Mouse (Mus musculus) c-Kit-positive CD71-positive TER-119-negative erythroid progenitor cells, embryonic 14.5 days (primary cell): ENCODE data around the gene Pik3r4.
"Not testable (repeated sequence)": the region's sequence is repeated elsewhere in the genome, so short reads cannot be mapped to it uniquely, and the experiment has no call there.

Experiments used
- DNase-seq: peaks from one replicate; pipeline ENCODE4 v3.0.0-alpha.2; 2013; ENCODE audit warnings: low read depth

Gene Pik3r4

DNA sequence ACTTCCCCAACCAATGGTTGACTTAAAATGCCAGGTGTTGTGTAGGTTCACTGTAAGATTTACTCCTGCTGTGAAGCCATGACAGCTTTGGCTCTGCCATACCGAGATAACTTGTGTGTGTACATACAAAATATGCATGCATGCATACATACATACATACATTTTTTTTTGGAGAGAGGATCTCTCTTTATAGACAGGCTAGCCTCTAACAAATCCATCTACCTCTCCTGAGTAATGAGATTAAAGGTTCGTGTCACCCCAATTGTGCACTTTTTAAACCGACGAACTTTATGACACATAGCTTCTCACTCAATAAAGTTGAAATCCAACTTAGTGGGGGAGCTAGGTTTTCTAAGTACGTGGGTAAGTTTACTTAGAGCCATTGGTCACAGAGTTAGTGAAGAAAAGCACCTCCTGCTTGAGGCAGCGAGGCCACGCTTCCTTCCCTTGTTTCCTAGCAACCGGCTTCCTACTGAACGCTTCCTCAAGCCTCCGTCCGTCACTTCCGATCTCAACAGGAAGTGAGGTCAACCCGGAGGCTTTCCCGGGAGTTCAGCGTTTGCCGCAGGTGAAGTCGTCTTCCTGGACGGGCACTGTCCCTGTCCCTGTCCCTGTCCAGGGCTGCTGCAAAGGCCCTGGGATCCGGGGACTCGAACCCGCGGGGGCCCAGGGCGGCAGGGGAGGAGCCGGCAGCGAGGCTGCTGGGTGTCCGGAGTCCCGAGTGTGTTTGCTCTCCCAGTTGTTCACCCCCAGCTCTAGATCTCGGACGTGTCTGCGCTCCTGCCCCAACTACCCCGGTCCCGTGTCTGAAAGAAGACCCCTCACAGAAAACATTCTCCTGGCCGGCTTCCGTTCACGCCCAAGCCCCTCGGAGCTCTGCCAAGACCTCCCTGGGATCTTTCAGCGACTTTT is at the start of gene Pik3r4:
TSS of gene Pik3r4 (plus strand) at position 519 of the 912 bp plus-strand sequence.
- DNase-seq, result peak; percentile 97

DNA sequence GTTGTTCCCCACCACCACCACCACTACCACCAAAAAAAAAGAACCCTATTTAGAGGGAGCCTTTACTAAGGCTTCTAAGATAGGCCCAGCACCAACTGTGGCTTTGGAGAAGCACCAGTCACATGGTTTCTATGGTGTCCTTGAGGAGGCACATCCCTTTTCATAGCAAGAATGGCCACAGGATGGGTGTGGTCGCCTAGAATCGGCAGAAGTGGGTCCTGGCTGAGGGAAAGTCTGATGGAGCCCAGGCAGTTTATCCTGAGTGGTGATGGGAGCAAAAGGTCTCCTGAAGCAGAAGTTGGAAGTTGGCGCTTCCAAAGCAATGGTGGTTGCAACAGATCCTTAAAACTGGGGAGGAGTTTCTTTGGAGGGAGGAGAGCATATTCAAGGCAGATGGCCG is 43.9 kb upstream of the Pik3r4 start:
- DNase-seq, result no peak

DNA sequence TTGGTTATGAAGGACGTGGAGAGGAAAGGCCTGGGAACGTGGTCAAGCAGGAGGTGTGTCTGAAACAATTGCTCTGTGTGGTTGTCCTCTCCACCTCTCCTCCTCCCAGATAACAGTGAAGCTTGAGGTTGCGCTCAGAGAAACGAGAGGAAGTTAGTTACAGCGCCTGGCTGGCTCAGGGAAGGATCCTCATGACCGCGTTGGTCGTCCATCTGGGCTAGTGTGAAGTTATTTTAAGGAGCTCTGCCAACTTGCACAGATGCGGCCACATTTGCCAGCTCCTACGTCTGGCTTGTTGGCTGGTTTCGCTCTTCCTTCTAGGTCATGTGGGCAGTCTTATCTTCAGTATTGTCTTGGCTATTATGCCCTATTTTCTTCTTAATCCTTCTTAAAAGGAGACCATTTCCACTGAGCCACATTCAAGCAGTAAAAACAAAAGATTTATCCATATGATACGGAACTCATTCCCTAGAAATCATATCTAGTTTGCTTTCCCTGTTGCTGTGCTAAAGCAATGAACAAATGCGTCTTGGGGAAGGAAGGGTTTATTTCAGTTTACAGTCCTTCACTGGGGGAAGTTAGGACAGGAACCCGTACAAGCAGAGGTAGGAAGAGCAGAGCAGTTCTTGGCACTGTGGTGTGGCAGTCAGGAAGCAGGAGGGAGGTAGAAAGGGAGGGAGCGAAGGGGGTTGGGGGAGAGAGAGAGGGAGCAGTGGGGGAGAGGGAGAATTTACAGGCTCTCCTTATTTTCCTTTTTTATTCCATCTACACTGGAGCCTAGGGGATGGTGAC is 30.6 kb upstream of the Pik3r4 start:
- DNase-seq, result no peak

DNA sequence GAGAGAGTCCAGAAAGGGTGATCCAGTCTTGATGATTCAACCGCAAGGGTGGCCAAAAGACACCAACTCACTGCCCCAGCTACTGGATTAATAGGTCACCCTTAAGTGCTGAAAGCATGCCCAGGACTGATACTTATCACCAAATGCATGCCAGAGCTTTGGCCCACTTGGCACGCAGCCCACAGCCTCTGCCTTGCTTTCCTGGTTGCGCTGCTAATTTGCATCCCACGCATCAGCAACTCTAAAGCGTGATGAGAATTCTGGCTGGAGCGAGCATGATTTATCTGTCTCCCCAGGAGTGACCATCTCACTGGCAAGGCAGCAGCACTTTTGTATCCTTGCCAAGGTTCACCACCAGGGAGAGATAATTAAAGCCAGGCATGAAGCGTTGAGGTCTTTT is 29.9 kb upstream of the Pik3r4 start:
- no peak for DNase-seq

DNA sequence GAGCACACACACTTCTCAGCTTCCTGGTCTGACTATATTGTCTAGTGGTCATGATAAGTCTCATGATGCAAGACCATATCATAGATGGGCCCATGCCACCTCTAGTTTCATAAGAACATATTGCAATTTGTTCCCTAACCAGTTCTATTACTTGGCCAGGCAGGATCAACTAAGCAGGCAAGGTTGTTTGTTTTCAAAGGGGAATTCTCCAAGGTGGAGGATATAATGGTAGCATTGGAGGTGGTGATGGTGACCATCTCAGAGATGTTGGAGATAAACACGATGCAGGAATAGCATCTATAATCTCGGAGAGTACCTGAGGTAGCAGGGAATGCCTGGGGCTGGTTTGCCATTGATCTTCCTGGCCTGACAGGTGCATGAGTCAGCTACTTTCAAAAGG is 26.8 kb upstream of the Pik3r4 start:
- no peak for DNase-seq

DNA sequence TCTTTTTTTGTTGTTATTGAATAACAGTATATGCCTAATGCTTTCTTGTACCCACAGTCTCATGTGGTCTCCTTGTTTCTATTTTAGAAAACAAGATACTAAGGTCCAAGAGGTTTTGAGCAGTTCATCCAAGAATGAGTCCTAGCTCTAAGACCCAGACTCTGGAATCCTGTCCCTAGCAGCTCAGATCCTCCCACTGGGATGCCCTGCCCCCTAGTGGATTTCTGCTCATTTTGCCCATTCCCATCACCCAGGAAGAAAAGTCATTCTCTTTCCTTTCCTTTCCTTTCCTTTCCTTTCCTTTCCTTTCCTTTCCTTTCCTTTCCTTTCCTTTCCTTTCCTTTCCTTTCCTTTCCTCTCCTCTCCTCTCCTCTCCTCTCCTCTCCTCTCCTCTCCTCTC is 25.5 kb upstream of the Pik3r4 start:
- DNase-seq, result peak; percentile 19

DNA sequence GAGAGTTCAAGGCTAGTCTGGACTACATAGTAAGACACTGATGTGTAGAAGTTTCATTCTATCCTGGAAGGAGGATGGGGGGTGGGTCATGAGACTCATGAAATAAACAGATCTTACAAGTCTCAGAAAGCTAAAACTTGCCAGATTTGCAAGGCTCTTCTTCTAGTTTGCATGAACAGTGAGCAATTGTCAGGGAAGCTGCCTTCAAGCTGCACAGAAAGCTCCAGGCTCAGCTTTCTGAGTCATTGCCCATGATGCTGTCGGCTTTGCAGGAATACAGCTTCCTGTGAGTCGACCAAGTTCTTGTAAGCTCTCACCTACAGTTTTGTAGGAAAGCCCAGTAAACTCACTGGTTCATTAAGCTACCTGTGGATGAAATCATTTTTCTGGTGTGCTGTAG is 8.8 kb upstream of the Pik3r4 start:
- no peak for DNase-seq

DNA sequence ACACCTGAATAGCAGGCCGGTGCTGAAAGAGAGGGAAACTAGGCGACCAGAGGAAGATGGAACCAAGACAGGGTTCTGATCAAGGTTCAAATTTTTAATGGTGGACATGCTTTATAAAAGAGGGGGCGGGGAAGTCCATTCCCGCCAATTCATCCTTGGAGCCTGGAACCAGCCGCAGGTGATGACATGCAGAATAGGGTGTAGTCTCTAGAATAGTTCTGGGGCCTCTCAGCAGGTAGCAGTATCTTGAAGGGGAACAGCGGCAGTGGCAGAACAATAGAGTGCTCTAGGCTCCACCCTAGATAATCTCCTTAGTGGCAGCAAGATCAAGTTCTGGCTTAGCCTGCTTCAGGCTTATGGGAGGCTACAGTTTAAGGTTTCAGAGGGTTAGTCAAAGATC is 1.4 kb upstream of the Pik3r4 start:
- DNase-seq, result not testable (repeated sequence)

DNA sequence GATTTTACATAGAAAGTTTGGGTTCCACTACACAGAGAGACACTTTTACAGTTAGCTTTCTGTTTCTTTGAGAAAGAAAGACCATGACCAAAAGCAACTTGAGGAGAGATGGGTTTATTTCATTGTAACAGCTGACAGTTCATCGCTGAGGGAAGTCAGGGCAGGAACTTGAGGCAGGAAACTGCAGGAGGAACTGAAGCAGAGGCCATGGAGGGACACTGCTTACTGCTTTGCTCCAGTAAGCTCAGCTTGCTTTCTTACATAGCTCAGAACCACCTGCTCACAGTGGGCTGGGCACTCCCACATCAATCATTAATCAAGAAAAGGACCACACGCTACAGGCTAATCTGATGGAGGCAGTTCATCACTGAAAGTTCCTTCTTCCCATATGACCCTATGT is 13.4 kb downstream of the Pik3r4 start:
- no peak for DNase-seq

DNA sequence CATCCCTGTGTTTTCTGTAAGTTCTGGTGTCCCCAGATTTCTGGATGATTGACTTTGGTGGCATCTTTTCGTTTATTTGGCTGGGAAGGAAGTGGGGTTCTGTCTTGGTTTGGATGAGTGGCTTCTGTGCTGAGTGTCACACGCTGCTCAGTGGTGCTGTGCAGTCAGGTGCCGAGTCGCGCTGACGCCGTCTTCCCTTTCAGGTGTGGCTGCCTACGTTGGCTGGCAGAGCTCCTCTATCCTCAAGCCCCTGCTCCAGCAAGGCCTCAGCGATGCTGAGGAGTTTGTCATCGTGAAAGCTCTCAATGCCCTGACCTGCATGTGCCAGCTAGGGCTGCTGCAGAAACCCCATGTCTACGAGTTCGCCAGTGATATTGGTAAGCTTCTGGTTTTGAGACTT is 15.4 kb downstream of the Pik3r4 start:
- DNase-seq, result no peak

DNA sequence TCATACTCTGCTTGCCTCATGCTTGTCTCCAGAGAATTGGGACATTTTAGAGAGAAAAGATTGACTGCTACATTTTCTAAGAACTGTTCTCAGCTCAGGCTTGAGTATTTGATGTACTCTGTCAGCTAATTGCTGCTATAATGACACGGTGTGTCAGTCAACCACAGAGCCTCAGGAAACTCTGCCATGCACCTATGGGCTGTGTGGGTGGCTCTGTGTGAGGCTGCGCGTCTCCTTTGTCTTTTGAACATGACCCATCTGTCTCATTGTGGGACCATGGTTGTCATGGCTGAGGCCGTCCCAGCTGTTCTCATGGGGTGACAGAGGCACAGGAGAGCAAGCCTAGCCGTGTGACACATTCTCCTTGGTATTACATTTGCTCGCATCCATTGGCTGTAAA is 17.1 kb downstream of the Pik3r4 start:
- no peak for DNase-seq

DNA sequence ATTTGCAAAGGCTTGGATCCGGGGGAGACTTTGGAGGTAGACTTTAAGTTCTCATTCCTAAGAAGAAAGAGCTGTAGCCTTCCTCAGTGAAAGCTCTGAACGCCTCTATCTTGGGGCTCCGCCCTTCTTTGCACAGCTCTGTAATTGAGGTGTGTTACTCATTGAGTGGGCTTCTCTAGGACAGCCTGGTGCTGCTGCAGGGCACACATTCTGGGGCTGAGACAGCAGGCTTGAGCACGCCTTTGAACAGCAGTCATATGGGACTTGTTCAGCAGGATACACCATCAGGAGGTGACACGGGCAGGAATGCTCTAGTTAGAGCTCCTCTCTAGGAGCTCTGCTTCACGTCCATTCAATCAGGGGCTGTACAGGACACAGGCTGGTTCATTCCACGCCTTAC is 22.5 kb downstream of the Pik3r4 start:
- DNase-seq, result no peak

DNA sequence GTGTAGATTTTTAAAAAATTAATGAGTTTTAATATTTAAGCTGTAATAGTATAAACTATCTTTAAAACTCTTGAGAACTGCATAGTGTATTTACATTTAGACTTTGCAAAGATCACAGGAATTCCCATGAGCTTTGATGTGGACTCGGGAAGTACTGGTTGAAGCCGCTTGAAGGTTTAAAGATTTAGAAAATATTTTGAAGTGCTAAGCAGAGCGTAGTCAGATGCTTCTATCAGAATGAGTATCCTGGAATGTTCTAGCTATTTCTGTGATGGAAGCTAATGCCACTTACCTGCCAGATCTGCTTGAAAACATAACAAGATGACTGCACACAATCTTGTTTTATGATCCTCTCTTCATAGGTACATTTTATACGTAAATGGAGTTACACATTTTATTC is 28.1 kb downstream of the Pik3r4 start:
- DNase-seq, result no peak

DNA sequence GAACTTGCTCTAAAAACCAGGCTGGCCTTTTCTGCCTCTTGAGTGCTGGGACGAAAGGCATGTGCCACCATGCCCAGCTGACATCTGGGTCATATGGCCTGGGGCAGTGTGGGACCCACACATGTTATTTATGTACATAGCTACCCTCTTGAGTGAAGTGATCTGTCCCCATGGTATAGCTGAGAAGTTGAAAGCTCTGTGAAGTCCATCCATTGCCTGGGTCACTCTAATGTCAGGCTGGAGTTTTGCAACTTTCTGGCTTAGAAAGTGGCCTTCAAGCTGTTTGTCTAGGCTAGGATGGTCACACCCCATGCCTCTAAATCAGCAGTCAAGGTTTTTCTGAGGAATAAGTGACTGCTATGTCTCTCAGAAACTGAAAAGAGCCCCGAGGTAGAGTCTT is 29.3 kb downstream of the Pik3r4 start:
- no peak for DNase-seq

DNA sequence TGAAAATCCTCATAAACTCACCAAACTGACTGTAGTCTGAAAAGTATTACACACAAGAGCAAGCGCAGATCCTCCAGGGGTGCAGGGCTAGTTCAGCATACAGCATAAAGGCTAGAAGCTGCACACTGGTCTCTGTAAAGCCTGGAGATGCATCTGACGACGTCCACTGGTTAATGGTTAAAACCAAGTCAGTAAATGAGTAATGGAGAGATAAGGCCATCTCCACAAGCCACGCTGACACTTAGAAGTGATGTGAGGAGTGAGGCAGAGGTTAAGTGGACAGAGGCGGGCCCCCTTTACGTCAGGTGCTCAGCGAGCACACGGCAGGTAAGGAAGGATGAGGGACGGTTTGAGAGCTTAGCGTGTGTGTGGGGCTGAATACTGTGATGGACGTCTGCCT is 33.2 kb downstream of the Pik3r4 start:
- DNase-seq, result no peak

DNA sequence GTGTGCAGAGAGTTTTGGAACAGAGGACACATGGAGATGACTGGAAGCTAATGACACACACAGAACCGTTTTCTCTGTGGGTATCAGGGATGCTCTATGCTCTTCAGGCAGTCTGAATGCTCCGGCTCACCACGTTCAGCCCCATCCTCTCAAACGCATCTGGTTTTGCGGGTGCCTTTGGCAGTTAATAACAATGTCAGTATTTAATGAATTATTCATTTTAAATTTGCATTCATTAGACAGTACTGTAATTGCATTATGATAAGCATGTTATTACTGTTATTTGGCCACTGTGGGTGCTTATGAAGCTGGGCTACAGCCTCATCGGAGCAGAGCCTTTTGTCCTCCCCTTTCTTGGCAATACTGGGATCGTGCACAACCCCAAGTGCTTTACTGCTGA is 38.6 kb downstream of the Pik3r4 start:
- no peak for DNase-seq

DNA sequence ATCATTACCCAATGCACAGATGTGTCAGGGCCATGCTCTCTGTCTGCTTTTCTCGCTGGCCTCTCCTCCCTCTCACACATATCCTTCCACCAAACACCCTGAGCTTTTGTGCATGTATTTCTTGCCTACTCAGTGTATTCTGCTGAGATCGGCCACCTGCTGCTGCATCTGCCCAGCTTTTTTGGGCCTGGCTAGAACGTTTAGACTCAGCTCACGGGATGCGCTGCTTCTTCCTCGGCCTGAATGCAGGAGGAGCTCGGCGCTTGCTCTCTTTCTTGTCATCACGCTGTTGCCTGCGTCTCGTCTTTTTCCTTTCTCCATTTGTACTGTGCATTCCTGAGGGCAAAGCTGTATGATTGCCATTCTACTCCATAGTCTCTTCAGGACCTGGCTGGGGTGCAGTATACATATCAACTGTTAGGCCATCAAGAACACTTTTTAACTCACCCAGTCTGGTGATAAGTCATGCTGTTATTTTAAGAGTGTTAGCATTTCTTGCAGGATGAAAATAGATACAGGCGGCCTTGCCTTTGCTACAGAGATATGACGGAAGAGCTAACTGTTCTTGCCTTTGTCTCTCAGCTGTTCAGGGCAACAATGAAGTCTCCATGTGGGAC is 41.9 kb downstream of the Pik3r4 start:
- no peak for DNase-seq

DNA sequence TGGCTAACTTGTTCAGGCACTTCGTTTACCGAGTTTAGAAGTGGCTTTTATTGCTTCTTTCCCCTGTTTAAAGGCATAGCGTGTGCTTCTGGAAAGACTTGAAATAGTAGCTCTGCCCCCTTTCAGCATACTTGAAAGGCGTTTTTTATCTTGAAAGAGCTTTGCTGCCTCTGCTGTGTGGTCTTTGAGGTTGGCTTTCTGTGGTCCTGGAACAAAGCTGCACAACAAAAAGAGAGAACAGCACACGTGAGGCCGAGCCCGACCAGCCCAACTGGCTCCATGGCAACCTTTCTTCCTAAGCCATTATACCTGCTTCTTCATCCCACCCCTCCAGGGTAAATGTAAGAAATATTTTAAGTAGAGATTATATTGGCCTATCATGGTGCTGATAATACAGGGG is 46.7 kb downstream of the Pik3r4 start:
- DNase-seq, result no peak

DNA sequence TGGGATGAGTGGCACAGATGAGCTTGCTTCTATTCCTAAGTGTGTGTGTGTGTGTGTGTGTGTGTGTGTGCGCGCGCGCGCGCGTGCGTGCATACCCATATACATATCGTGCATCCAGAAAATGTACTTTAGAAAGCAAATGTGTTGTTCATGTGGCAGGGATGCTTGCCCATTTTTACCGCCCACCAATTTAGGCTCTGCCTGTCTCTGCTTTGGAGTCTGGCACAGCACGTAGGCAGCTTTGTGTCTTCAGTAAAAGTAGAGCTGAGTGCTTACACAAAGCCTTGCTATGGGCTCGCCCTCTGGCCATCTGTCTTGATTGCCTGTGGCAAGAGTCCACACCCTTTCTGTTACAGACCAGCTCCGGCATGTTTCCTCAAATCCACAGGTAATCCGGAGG is 49.7 kb downstream of the Pik3r4 start:
- no peak for DNase-seq

DNA sequence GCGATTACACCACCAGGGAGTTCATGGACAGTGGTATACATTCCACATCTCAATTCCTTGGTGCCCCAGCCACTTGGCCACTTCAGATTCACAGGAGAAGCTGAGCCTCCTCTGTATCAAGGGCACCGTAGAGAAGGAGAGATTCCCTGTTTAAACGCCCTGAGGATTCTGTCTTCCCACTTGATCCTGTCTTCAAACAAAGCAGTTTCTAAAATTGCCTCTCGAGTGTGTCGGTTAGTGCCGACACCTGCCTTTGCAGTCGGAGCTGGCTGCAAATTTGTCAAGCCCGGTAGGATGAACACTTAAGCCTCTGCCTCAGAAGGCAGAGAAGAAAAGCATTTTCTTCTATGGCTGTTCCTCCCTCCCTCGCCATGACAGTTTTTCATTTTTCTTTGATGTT is 50.3 kb downstream of the Pik3r4 start:
- DNase-seq, result no peak

DNA sequence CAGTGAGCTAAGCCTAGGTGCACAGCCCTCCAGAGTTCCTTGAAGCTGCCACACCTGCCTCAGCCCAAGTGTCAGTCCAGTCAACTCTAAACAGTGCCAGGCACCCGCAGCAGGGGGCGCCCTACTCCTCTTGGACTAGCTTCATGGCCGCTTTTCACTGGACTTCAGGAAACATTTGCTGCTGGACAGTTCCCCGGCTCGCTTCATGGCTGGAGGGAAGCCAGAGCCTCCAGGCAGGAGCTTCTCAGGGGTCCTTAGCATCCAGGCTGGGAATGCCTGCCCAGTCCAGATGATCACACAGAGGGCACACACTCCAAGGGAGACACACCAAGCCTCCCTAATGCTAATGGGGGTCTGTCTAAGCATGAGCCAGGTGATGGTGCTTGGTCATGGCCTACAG is 51.1 kb downstream of the Pik3r4 start:
- peak; percentile 17 for DNase-seq

DNA sequence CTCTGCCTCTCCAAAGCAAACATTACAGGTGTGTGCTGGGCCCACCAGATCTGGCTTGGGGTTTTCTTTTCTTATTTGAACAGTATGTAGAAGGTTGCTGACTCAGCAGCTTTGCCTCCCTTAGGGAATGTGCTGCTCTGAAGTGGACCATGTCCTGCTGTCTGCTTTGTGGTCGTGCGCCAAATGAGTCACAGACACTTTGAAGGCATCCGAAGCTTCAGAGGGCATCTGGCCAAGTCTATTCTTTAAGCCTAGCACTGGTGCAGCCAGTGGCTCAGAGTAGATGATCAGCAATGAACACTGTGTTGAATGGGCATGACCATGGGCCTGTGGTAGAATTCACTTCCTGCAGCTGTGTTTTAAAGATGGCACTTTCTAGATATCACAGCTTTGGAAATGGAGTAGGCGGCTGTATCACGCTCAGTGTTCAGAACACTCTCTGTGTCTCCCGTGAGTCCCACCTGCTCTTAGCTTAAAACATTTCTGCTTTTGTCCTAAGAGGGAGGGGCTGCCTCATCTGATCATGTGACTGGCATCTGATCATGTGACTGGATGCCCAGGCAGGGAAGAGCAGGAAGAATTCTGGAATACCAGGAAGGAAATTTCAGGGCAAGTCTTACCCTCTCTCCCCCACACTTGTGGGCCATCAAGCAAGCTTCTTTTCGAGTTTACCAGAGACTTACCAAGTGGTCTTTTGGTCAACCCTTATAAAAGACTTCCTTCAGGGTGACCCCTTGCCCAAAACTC is 54.2 kb downstream of the Pik3r4 start:
- no peak for DNase-seq
